Mouse (Mus musculus) G1E (cell line): ENCODE results near the gene Wnt6.

Experiments used
- CTCF ChIP-seq: IDR thresholded peaks from 2 replicates; pipeline ENCODE4 v1.5.1; 2012; ENCODE audit warnings: low read depth, low read length, inconsistent platforms, mixed read lengths
- GATA1 ChIP-seq: IDR thresholded peaks from 2 replicates; pipeline ENCODE4 v1.6.1; 2012; ENCODE audit warnings: borderline replicate concordance, low read length, inconsistent platforms, mixed read lengths
- GATA2 ChIP-seq: IDR thresholded peaks from 2 replicates; pipeline ENCODE4 v1.6.1; 2012; ENCODE audit warnings: low read depth, low read length, inconsistent platforms, borderline replicate concordance

GRCm38 (mm10) chr1:74748643-74749271 lies 22.9 kb upstream of the Wnt6 start, which contains the start of gene Prkag3:
- TF ChIP-seq CTCF (no peak), GATA2 (no peak), GATA1 (no peak)
